Mouse (Mus musculus) CH12.LX (cell line): Measurements from ENCODE around the gene Map7d1. TPM values are rescaled to one million over a fixed set of nuclear protein-coding genes. Genes with fewer than 3 reads are reported as not detected.

Source experiments
- DNase-seq: peaks from one replicate; pipeline ENCODE4 v3.0.0-alpha.2; 2013; ENCODE audit errors: extremely low read depth
- H3K27ac ChIP-seq: 2 replicates; pipeline ENCODE4 v1.5.1; 2012; ENCODE audit warnings: low read depth, mild to moderate bottlenecking, control low read depth, moderate library complexity; ENCODE audit not compliant: insufficient read depth
- H3K27me3 ChIP-seq: replicated peaks from 2 replicates; pipeline ENCODE3; 2012; ENCODE audit warnings: inconsistent platforms
- H3K36me3 ChIP-seq, 2 experiments: replicated peaks in 1 of 2; 2 replicates each; pipeline versions ENCODE3 to v1.6.1; 2012; ENCODE audit warnings: inconsistent platforms in 1 of 2, low read length in 1 of 2, mild to moderate bottlenecking in 1 of 2, mixed read lengths in 1 of 2, moderate library complexity in 1 of 2; ENCODE audit not compliant: control insufficient read depth in 1 of 2, insufficient read depth in 1 of 2
- H3K4me1 ChIP-seq, 2 experiments: 2 replicates each; pipeline ENCODE4 v1.6.1; 2012; ENCODE audit warnings: inconsistent platforms in 1 of 2, moderate library complexity in 1 of 2; ENCODE audit not compliant: insufficient read depth in 2 of 2, control insufficient read depth in 1 of 2
- H3K4me2 ChIP-seq: 2 replicates; pipeline ENCODE4 v1.6.1; 2012; ENCODE audit warnings: low read depth, mild to moderate bottlenecking, control low read depth; ENCODE audit not compliant: poor library complexity, insufficient read depth, severe bottlenecking
- H3K4me3 ChIP-seq, 3 experiments: fragments of 150-350 bp in 1 of 3; sonication (generic) in 1 of 3; replicated peaks in 1 of 3; 2 replicates each; pipeline versions ENCODE3 to v1.5.1; 2011 to 2012; ENCODE audit warnings: low read depth in 2 of 3, low read length in 2 of 3, mild to moderate bottlenecking in 2 of 3, moderate library complexity in 2 of 3, control low read depth in 1 of 3, improper control_type of control experiment in 1 of 3, inconsistent platforms in 1 of 3, mixed read lengths in 1 of 3; ENCODE audit not compliant: poor library complexity in 1 of 3
- H3K79me2 ChIP-seq: replicated peaks from 2 replicates; pipeline ENCODE4 v1.6.1; 2012; ENCODE audit warnings: mild to moderate bottlenecking, moderate library complexity; ENCODE audit not compliant: control insufficient read depth, poor library complexity, insufficient read depth, severe bottlenecking; ENCODE audit errors: extremely low read depth
- H3K9ac ChIP-seq: 2 replicates; pipeline ENCODE4 v1.6.1; 2012; ENCODE audit warnings: low read depth, mild to moderate bottlenecking, control low read depth, moderate library complexity; ENCODE audit not compliant: insufficient read depth
- H3K9me3 ChIP-seq: replicated peaks from 2 replicates; pipeline ENCODE3; 2012; ENCODE audit warnings: low read length, inconsistent platforms, mixed read lengths
- CTCF ChIP-seq, 2 experiments: IDR thresholded peaks in 1 of 2; conservative IDR thresholded peaks in 1 of 2; 2 replicates each; pipeline ENCODE4 v1.5.1; 2011 to 2012; ENCODE audit warnings: low read depth in 2 of 2, low read length in 2 of 2, improper control_type of control experiment in 1 of 2, inconsistent platforms in 1 of 2, mild to moderate bottlenecking in 1 of 2, moderate library complexity in 1 of 2
- E2F4 ChIP-seq: IDR thresholded peaks from 2 replicates; pipeline ENCODE4 v1.6.1; 2011; ENCODE audit warnings: low read depth, low read length, improper control_type of control experiment; ENCODE audit not compliant: insufficient replicate concordance
- ELF1 ChIP-seq: IDR thresholded peaks from 2 replicates; pipeline ENCODE4 v1.6.1; 2014; ENCODE audit warnings: low read depth, mild to moderate bottlenecking, inconsistent platforms, low read length, improper control_type of control experiment
- EP300 ChIP-seq: IDR thresholded peaks from 2 replicates; pipeline ENCODE4 v1.6.1; 2011; ENCODE audit warnings: low read length, improper control_type of control experiment
- IRF4 ChIP-seq: IDR thresholded peaks from 2 replicates; pipeline ENCODE4 v1.6.1; 2014; ENCODE audit warnings: low read depth, mild to moderate bottlenecking, inconsistent platforms, low read length, improper control_type of control experiment
- JUN ChIP-seq: IDR thresholded peaks from 2 replicates; pipeline ENCODE4 v1.6.1; 2011; ENCODE audit warnings: low read depth, mild to moderate bottlenecking, low read length, improper control_type of control experiment, moderate library complexity; ENCODE audit not compliant: insufficient read depth
- JUND ChIP-seq: conservative IDR thresholded peaks from 2 replicates; pipeline ENCODE4 v1.6.1; 2011; ENCODE audit warnings: low read depth, low read length, improper control_type of control experiment
- KAT2A ChIP-seq: IDR thresholded peaks from 2 replicates; pipeline ENCODE4 v1.6.1; 2012; ENCODE audit warnings: low read length, improper control_type of control experiment, inconsistent platforms; ENCODE audit not compliant: insufficient replicate concordance
- MEF2A ChIP-seq: IDR thresholded peaks from 2 replicates; pipeline ENCODE4 v1.6.1; 2014; ENCODE audit warnings: low read depth, mild to moderate bottlenecking, inconsistent platforms, low read length, improper control_type of control experiment, borderline replicate concordance
- MXI1 ChIP-seq: IDR thresholded peaks from 2 replicates; pipeline ENCODE4 v1.6.1; 2011; ENCODE audit warnings: mild to moderate bottlenecking, low read depth, low read length, improper control_type of control experiment
- MYC ChIP-seq: IDR thresholded peaks from 2 replicates; pipeline ENCODE4 v1.6.1; 2011; ENCODE audit warnings: low read depth, mild to moderate bottlenecking, improper control_type of control experiment, low read length
- NELFE ChIP-seq: IDR thresholded peaks from 2 replicates; pipeline ENCODE4 v1.6.1; 2011; ENCODE audit warnings: low read depth, low read length, improper control_type of control experiment
- POLR2A ChIP-seq: IDR thresholded peaks from 2 replicates; pipeline ENCODE4 v1.6.1; 2011; ENCODE audit warnings: low read depth, mild to moderate bottlenecking, improper control_type of control experiment, low read length
- RAD21 ChIP-seq: IDR thresholded peaks from 2 replicates; pipeline ENCODE4 v1.6.1; 2011; ENCODE audit warnings: low read depth, mild to moderate bottlenecking, low read length, improper control_type of control experiment, moderate library complexity
- RCOR1 ChIP-seq: conservative IDR thresholded peaks from 2 replicates; pipeline ENCODE4 v1.6.1; 2012; ENCODE audit warnings: low read depth, mild to moderate bottlenecking, inconsistent platforms, low read length, improper control_type of control experiment
- SIN3A ChIP-seq: IDR thresholded peaks from 2 replicates; pipeline ENCODE4 v1.6.1; 2012; ENCODE audit warnings: low read length, improper control_type of control experiment, inconsistent platforms
- USF1 ChIP-seq: IDR thresholded peaks from 2 replicates; pipeline ENCODE4 v1.6.1; 2014; ENCODE audit warnings: low read depth, mild to moderate bottlenecking, inconsistent platforms, low read length, improper control_type of control experiment
- ZC3H11A ChIP-seq: IDR thresholded peaks from 2 replicates; pipeline ENCODE4 v1.6.1; 2012; ENCODE audit warnings: low read depth, mild to moderate bottlenecking, inconsistent platforms, low read length, improper control_type of control experiment
- ZKSCAN1 ChIP-seq: IDR thresholded peaks from 2 replicates; pipeline ENCODE4 v1.6.1; 2012; ENCODE audit warnings: low read depth, inconsistent platforms, low read length, improper control_type of control experiment, borderline replicate concordance
- ZMIZ1 ChIP-seq: IDR thresholded peaks from 2 replicates; pipeline ENCODE4 v1.6.1; 2012; ENCODE audit warnings: low read depth, mild to moderate bottlenecking, inconsistent platforms, low read length, improper control_type of control experiment
- ZNF384 ChIP-seq: IDR thresholded peaks from 2 replicates; pipeline ENCODE4 v1.6.1; 2012; ENCODE audit warnings: low read depth, low read length, improper control_type of control experiment, inconsistent platforms
- dilution Hi-C: fragments of 300-500 bp; cut with MboI; formaldehyde crosslinking; loops from 2 replicates; pipeline ENCODE4 v1.14.3; 2020; ENCODE audit warnings: low sequenced_read_pairs; ENCODE audit not compliant: extremely low pct_unique_long_range_greater_than_20kb, extremely low pct_ligation_motif_present
- in situ Hi-C: fragments of 300-500 bp; cut with MboI; formaldehyde crosslinking; loops from 3 replicates; pipeline ENCODE4 v1.14.3; 2019; ENCODE audit warnings: low sequenced_read_pairs, low pct_ligation_motif_present, low pct_unique_long_range_greater_than_20kb, mixed read lengths
- polyA plus RNA-seq: library from polyadenylated mRNA; unstranded; fragments of >175 nt; gene quantifications from 2 replicates; pipeline ENCODE4 v1.2.1, GENCODE M21; 2012; ENCODE audit warnings: low read depth; ENCODE audit not compliant: insufficient read length
- total RNA-seq, 2 experiments: library from RNA; depleted of rRNA; stranded (reverse); fragments of 300-350 nt in 1 of 2; fragments of >200 nt in 1 of 2; gene quantifications; 2 replicates each; pipeline ENCODE4 v1.2.3; 2012 to 2014

Map7d1 gene
- total and polyA plus RNA-seq, 3 experiments: 12.5 to 62.2 (median 17.9) TPM

GRCm38 (mm10) chr4:126278961-126279360 lies 22.8 kb upstream of the Map7d1 start:
- H3K9ac ChIP-seq: no peak overlapping the region
- TF ChIP-seq NELFE: no peak
- no peak for TF ChIP-seq MXI1
- no peak for TF ChIP-seq ZNF384
- no peak for TF ChIP-seq JUND
- no peak for TF ChIP-seq ZKSCAN1
- TF ChIP-seq KAT2A: no peak
- no peak for TF ChIP-seq MEF2A
- TF ChIP-seq JUN: no peak
- no peak for TF ChIP-seq ZC3H11A
- no peak for TF ChIP-seq SIN3A
- TF ChIP-seq POLR2A: no peak
- no peak for TF ChIP-seq IRF4
- H3K36me3 ChIP-seq: peaks cover 15 to 24% of the 10 kb centered on the region in 2 experiments
- in situ Hi-C loops: no loop called here
- H3K4me3 ChIP-seq: no peak overlapping the region
- H3K9me3 ChIP-seq: no peaks in the 10 kb centered on the region
- dilution Hi-C loops: no loop called here
- no peak overlapping the region for H3K27ac ChIP-seq
- DNase-seq: no peak
- H3K4me1 ChIP-seq: peaks cover 0 to 17% of the 10 kb centered on the region in 2 experiments; a peak in 2 of 4 replicates
- no peaks in the 10 kb centered on the region for H3K27me3 ChIP-seq
- no peaks in the 10 kb centered on the region for H3K79me2 ChIP-seq
- no peak overlapping the region for H3K4me2 ChIP-seq

- dilution Hi-C loops: no loop called here
- Histone ChIP-seq H3K79me2 (no peaks in the 10 kb centered on the region), H3K36me3 (peaks cover 18 to 28% of the 10 kb centered on the region in 2 experiments), H3K9me3 (no peaks in the 10 kb centered on the region), H3K9ac (no peak overlapping the region), H3K27ac (no peak overlapping the region), H3K27me3 (no peaks in the 10 kb centered on the region), H3K4me2 (no peak overlapping the region), H3K4me3 (no peak overlapping the region), H3K4me1 (peaks cover 0 to 17% of the 10 kb centered on the region in 2 experiments; a peak in 2 of 4 replicates)
- in situ Hi-C loops: no loop called here
- DNase-seq: no peak
- TF ChIP-seq MYC: no peak
- TF ChIP-seq SIN3A: no peak
- TF ChIP-seq ZMIZ1: no peak
- no peak for TF ChIP-seq RAD21
- no peak for TF ChIP-seq CTCF (conservative IDR thresholded peaks at IDR 0.05 in 1 of 2, IDR thresholded peaks at IDR 0.05 in 1 of 2; ENCODE audit: low read depth in 2 of 2, low read length in 2 of 2)
- no peak for TF ChIP-seq IRF4
- TF ChIP-seq MEF2A: no peak
- TF ChIP-seq ELF1: no peak
- TF ChIP-seq E2F4: no peak
- TF ChIP-seq EP300: no peak
- no peak for TF ChIP-seq USF1
- no peak for TF ChIP-seq ZKSCAN1
- no peak for TF ChIP-seq RCOR1
- TF ChIP-seq KAT2A: no peak
Measured at GRCm38 (mm10) chr4:126278565-126278915, 22.4 kb upstream of the Map7d1 start.
